Mouse (Mus musculus): ENCODE data around the gene Tapbp.
"Not testable (repeated sequence)": the region's sequence is repeated elsewhere in the genome, so short reads cannot be mapped to it uniquely, and the experiment has no call there.

The Tapbp gene

GRCm38 (mm10) chr17:33915671-33916250 lies at the start of gene Tapbp, which contains the start of gene Zbtb22:
Gene Tapbp, plus strand, starts transcription at chr17:33915899.
Gene Zbtb22, plus strand, starts transcription at chr17:33915904.
- peak; percentile 96 for DNase-seq (ENCODE audit: low read depth)

DNA sequence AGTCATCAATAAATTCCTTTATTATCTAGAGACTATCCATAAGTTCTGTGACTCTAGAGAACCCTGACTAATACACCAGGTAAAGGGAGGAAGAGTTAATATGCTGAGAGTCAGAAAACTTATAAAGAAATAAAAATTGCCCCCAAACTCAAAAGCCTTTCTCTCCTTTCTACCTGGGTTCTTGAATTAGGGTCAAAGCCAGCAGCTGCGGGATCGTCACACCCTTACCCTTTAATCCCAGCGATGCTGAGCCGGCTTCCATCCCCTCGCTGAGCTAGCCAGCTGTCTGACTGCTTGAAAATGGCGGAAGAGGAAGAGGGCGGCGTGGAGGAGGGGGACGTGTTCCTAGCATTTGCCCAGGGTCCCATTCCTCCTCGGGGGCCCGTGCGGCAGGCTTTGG lies 42.2 kb upstream of the Tapbp start, which contains the start of gene Gm7029:
Gm7029 (plus strand) TSS at position 301 of the 400 bp plus-strand sequence.
- not testable (repeated sequence) for DNase-seq (ENCODE audit: low read depth)

GRCm38 (mm10) chr17:33874411-33874810 lies 41.3 kb upstream of the Tapbp start:
- DNase-seq (ENCODE audit: low read depth): no peak

GRCm38 (mm10) chr17:33875797-33876196 lies 39.9 kb upstream of the Tapbp start:
- peak; percentile 37 for DNase-seq (ENCODE audit: low read depth)

- DNase-seq (ENCODE audit: low read depth): not testable (repeated sequence)
These were observed 31.4 kb upstream of the Tapbp start for GRCm38 (mm10) chr17:33884320-33884719.

DNA sequence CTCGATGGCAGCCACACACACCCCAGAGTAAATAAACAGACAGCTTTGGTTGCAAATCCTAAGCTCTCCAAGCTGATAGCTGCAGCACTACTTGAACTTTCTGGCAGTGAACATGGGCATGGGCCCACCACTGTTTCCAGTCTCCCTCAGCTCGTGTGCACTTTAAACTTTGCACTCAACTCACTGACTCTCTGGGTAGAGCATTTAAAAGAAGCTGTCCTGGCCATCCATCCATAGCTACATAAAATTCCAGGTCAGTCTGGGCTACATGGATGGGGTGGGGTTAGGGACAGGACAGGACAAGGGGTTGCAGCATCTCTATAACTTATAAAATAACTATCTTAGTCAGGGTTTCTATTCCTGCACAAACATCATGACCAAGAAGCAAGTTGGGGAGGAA lies 27.9 kb upstream of the Tapbp start:
- DNase-seq (ENCODE audit: low read depth): not testable (repeated sequence)

- not testable (repeated sequence) for DNase-seq (ENCODE audit: low read depth)
These were observed 27.5 kb upstream of the Tapbp start for GRCm38 (mm10) chr17:33888230-33888629.

- DNase-seq (ENCODE audit: low read depth): not testable (repeated sequence)
These were observed 25.7 kb upstream of the Tapbp start for GRCm38 (mm10) chr17:33889941-33890532.

DNA sequence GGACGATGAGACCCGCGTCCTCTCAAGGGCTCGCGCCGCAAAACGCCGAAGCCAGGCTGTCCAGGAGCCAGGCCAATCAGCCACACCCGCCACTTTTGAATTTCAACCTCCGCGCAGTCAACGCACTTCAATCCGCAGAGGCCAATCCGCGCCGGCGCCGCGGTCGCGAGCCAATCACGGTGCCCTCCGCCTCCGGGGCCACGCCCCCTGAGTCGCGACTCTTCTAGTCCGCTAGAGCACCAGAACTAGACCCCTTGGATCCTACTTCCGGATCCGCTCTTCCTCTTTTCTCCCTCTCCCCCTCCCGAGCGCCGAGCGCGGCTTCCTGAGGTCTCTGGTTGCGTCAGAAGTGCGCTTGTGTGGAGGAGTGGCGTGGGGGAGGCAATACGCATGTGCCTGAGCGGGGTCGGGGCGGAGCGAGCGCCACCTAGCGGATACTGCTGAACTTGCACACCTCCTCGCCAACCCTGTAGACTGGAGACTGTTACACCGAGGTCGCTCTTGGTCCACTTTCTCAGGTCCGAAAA lies 25.1 kb upstream of the Tapbp start, which contains the start of gene Kifc1:
Kifc1 (minus strand) TSS at position 129 of the 527 bp plus-strand sequence.
- DNase-seq (ENCODE audit: low read depth): peak; percentile 99

- no peak for DNase-seq (ENCODE audit: low read depth)
These were observed 24.3 kb upstream of the Tapbp start for GRCm38 (mm10) chr17:33891357-33891756.

GRCm38 (mm10) chr17:33891892-33892291 lies 23.8 kb upstream of the Tapbp start:
- not testable (repeated sequence) for DNase-seq (ENCODE audit: low read depth)

GRCm38 (mm10) chr17:33892429-33892828 lies 23.3 kb upstream of the Tapbp start:
- DNase-seq (ENCODE audit: low read depth): no peak

DNA sequence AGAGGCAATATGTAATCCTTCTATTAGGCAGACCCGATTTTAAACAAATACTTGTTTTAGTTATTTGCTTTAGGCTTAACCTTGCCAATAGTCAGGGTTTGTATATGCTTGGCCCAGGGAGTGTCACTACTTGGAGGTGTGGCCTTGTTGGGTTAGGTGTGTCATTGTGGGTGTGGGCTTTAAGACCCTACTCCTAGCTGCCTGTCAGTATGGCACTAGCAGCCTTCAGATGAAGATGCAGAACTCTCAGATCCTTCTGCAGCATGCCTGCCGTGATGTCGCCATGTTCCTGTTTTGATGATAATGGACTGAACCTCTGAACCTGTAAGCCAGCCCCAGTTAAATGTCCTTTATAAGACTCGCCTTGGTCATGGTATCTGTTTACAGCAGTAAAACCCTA lies 22.7 kb upstream of the Tapbp start:
- not testable (repeated sequence) for DNase-seq (ENCODE audit: low read depth)

- DNase-seq (ENCODE audit: low read depth): peak; percentile 90
These were observed 18.4 kb upstream of the Tapbp start for GRCm38 (mm10) chr17:33897114-33897794.

DNA sequence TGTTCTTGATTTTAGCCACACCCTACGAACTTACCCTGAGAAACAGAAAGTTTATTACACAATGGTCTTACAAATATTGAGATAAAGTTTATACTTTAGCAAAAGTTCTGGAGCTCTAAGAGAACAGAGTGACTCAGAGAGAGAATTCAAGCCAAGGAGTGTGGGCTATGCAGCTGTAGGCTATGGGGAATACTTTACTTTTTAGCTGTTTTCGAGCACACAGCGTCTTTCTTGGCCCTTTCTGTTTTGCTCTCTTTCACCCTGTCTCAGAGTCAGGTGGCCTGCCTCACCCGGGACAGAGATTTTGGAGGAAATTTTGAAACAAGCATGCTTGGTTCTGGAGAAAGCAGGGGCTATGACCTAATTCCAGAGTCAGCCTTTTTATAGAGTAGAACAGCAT lies 17.5 kb upstream of the Tapbp start:
- not testable (repeated sequence) for DNase-seq (ENCODE audit: low read depth)

- DNase-seq (ENCODE audit: low read depth): no peak
These were observed 16.1 kb upstream of the Tapbp start for GRCm38 (mm10) chr17:33899642-33900041.

- no peak for DNase-seq (ENCODE audit: low read depth)
These were observed 15.3 kb upstream of the Tapbp start for GRCm38 (mm10) chr17:33900281-33900988.

DNA sequence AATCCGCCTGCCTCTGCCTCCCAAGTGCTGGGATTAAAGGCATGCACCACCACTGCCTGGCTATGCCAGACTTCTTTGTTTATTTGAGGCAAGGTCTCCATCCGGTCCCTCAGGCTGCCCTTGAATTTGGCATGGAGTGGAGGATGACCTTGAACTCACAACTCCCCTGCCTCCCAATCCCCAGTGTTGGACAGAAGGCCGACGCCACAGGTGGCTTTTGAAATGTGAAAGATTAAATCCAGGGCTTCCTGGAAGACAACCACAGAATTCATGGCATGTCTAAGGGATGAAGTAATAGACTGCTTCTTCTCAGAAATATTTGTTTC lies 14.7 kb upstream of the Tapbp start:
- DNase-seq (ENCODE audit: low read depth): no peak

DNA sequence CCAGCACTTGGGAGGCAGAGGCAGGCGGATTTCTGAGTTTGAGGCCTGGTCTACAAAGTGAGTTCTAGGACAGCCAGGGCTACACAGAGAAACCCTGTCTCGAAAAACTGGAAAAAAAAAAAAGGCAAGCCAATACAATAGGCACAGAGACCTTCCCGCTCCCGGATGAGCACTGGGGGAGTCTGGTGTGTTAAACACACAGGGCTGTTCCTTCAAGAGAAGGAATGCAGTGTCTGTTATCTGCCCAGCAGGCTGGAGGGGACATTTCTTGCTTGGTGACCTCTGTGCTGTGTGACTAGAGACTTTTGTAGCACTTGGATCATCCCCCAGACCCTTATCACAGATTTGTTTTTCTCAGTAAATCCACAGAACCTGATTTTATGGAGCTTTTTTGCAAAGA lies 14.0 kb upstream of the Tapbp start:
- no peak for DNase-seq (ENCODE audit: low read depth)

DNA sequence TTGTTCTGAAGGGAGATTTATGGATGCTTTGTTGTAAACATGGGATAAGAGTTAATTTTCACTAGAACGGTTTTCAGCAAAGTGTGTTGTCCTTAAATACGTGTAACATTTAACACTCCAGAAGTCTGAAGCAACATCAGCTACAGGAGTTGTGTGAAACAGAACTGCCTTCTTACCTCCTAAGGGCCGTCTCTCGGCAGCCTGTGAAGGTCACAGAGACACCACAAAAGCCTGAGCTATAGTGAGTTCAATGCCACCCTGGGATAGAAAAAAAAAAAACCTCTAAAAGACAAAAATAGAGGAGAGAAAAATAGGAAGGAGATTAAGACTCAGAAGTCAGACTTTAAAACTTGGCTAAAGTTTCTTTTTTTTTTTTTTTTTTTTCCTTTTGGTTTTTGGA lies 13.6 kb upstream of the Tapbp start:
- DNase-seq (ENCODE audit: low read depth): peak; percentile 42

GRCm38 (mm10) chr17:33902491-33902890 lies 13.2 kb upstream of the Tapbp start:
- peak; percentile 66 for DNase-seq (ENCODE audit: low read depth)

DNA sequence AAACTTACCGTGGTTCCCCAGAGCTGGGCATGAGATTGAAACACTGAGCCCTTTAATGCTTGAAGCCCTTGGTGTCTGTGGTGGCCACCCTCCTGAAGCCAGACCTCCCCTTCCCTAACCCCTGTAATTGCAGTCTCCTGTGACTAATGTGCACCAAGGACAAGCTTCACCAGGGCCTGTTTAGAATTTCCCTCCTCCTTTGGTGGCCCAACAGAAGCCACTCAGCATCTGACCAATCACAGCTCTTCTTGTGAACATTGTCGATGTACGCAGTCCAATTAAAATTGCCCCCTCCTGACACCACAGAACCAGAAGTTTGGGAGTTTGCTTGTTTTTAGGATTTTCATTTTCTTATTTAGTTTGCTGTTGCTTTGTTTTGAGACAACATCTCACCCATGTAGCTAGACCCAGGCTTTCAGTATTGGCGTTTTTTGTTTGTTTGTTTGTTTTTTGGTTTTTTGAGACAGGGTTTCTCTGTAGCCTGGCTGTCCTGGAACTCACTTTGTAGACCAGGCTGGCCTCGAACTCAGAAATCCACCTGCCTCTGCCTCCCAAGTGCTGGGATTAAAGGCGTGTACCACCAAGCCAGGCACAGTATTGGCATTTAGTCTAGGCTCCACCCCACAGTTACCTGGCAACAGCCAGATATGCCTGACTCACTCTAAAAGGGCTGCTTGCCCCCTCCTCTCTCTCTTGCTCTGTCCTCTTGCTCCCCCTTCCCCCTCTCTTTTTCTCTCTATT lies 11.6 kb upstream of the Tapbp start:
- DNase-seq (ENCODE audit: low read depth): not testable (repeated sequence)

Measured in naive thymus-derived CD4-positive, alpha-beta T cell, adult 2 months (primary cell).